Mouse (Mus musculus) A20 (cell line): ENCODE measurements around the gene Plau.

Experiments
- DNase-seq: peaks from one replicate; pipeline ENCODE4 v3.0.0-alpha.2; 2011; ENCODE audit warnings: low read depth, low spot score

Plau gene

GRCm38 (mm10) chr14:20806116-20806840 lies 30.2 kb upstream of the Plau start:
- DNase-seq = no peak

DNA sequence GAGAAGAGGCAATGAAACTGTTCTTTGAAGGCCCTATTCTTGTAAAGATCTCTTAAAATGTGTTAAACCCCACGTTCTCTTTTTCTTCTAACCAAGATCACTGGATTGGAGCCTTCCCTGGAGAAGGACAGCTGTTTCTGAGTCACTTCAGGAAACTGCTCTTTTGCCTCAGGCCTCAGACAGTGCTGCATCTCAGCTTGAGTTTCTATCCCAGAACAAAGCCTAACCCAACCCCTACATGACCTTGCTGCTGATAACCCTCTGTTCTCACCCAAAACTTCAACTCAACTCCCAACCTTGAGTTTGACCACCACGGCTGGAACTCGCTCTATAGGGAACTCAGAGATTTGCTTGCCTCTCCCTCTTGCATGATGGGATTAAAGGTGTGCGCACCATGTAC lies 27.1 kb upstream of the Plau start:
- DNase-seq = no peak

GRCm38 (mm10) chr14:20809820-20810219 lies 26.6 kb upstream of the Plau start:
- no peak for DNase-seq

- DNase-seq = peak; percentile 32
Observed at GRCm38 (mm10) chr14:20811236-20811635, 25.2 kb upstream of the Plau start.

GRCm38 (mm10) chr14:20811779-20812406 lies 24.6 kb upstream of the Plau start:
- no peak for DNase-seq

GRCm38 (mm10) chr14:20815448-20815847 lies 21.0 kb upstream of the Plau start:
- no peak for DNase-seq

DNA sequence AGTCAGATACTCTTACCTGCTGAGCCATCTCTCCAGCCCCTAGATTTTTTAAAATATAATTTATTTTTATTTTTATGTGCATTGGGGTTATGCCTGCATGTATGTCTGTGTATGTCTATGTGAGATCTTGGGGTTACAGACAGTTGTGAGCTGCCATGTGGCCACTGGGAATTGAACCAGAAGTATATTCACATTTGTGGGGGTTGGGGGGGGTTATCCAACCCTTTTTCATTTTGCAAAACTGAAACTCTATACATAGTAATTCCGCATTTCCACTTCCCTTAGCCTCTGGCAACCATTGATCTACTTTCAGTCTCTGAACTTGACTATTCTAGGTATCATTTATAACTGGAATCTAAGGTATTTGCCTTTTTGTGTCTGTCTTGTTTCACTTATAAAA lies 11.9 kb upstream of the Plau start:
- no peak for DNase-seq

DNA sequence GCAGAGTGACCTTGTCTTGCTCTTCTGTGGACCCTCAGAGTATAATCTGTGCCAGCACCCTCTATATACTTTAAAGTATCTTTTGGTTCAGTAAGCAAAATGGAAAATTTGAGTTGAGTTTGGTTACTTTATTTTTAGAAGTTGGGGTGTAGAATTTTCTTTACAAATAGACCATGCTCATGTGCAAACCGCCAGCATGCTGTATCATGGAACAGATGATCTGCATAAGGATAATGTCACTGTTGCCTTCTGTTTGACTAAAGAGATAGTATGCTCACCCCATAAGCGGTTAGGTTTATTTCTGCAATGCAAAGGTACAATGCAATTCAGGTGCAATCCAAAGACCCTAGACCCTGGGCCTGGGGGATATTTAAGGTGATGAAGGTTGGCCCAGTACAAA lies 10.9 kb upstream of the Plau start:
- DNase-seq = no peak

GRCm38 (mm10) chr14:20827061-20827460 lies 9.4 kb upstream of the Plau start:
- DNase-seq = no peak

GRCm38 (mm10) chr14:20827491-20827890 lies 9.0 kb upstream of the Plau start:
- DNase-seq = no peak

GRCm38 (mm10) chr14:20828524-20828923 lies 7.9 kb upstream of the Plau start:
- DNase-seq = peak; percentile 15

- DNase-seq = peak; percentile 82
Observed at GRCm38 (mm10) chr14:20829523-20830366, 6.7 kb upstream of the Plau start.

GRCm38 (mm10) chr14:20831141-20831910 lies 5.1 kb upstream of the Plau start:
- DNase-seq = no peak

DNA sequence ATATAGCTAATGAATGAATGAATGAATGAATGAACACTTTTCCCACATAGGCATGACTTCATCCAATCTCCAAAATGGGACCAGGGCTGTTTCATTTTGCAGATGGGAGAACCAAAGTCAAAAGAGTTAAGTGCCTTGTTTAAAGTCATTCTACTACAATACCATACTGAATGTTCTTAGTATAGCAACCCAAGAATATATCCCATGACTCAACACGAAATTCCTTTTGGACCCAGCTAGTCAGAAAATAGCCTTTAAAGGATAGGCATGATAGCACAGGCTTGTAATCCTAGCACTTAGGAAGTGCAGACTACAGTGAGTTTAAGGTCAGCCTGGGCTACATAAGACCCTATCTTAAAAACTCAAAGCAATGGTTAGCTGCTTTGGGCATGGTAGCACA lies 4.5 kb upstream of the Plau start:
- DNase-seq = no peak

- DNase-seq = no peak
Observed at GRCm38 (mm10) chr14:20833525-20833924, 2.9 kb upstream of the Plau start.

DNA sequence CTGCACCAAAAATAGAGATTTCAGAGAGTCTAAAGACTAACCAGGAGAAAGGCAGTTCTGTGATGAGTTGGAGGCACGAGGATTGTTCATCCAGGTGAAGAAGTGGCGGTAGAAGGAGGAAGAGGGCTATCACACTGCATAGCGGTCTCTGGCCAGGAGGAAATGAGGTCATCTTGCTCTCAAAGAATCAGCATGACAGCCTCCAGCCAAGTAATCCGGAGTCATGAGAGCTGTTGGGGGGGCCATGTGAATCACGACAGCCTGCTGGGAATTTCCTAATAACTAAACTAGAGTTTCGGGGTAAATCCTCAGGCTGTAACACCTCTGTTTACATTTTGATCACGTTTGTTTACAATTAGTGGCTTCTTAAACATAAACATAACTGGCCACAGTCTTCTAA lies 2.3 kb upstream of the Plau start:
- DNase-seq = no peak

DNA sequence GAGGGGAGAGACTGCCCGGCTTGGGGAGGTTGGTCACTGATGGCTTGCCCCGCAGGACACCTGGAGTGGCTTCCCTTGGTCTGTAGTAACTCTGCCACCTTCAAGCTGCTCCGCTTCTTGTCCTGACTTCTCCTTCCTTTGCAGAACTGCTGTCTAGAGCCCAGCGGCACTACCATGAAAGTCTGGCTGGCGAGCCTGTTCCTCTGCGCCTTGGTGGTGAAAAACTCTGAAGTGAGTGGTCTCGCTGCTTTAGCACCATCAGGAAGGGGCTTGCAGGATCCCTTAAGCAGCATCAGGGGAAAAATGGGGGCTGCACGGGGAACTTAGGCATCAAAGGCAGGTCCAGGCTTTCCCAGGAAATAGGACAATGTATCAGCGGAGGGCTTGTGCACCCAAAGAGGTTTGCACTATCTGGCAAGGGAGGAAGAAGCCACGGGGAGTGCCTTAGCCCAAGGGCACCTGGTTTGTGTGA lies 481 bp downstream of the Plau start:
- no peak for DNase-seq

GRCm38 (mm10) chr14:20837681-20838080 lies 1.2 kb downstream of the Plau start:
- no peak for DNase-seq

- no peak for DNase-seq
Observed at GRCm38 (mm10) chr14:20841526-20841925, 5.1 kb downstream of the Plau start.

- no peak for DNase-seq
Observed at GRCm38 (mm10) chr14:20842629-20843028, 6.2 kb downstream of the Plau start.

DNA sequence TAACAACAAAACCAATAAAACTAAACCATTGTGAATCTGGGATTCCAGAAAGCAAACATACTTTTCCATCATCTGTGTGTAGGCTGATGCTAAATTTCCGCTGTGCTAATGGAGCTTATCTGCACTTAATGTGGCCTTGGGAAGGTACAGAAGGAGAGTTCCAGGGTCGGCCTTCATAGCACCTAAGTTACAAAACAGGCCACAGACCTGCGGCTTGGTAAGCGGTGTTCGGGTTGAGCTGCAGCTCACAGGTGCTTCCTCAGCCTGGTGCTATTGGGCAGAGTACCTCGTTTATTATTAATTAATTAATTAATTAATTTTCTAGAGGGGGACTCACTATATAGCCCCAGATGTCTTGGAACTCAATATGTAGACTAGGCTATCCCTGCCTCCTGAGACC lies 7.7 kb downstream of the Plau start:
- DNase-seq = no peak
